Mouse (Mus musculus): Measurements from ENCODE around the gene Pdss2. TPM values are rescaled to one million over a fixed set of nuclear protein-coding genes. Genes with fewer than 3 reads are reported as not detected.
"Not testable (repeated sequence)": the region's sequence is repeated elsewhere in the genome, so short reads cannot be mapped to it uniquely, and the experiment has no call there.

Gene Pdss2
- total RNA-seq, 4 experiments from 2014 or later: 18.5 to 23.3 (median 20.1) TPM

DNA sequence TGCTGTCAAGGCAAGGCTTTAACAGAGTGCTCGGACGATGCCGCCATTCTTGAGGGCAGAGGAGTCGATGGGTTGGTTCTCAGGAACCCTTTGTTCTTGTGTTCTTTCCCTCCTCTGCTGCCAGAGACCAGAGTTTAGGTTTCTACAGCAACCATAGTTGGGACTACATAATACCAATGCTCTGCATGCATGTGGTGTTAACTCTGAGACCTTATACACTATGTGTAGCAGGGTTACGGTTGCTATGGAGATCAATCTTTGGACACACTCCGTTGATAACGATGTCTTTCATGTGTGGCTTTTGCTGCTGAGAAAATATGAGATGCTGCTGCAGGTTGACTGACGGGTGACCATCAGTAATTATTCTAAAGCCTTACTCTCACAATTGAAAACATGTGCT is 20.9 kb downstream of the Pdss2 start:
- no peak for DNase-seq (ENCODE audit: low spot score in 2 of 2)

GRCm38 (mm10) chr10:43244262-43244806 is 23.0 kb downstream of the Pdss2 start:
- no peak for DNase-seq (ENCODE audit: low spot score in 2 of 2)

- no peak for DNase-seq (ENCODE audit: low spot score in 2 of 2)
Measured at GRCm38 (mm10) chr10:43245461-43246200, 24.3 kb downstream of the Pdss2 start.

DNA sequence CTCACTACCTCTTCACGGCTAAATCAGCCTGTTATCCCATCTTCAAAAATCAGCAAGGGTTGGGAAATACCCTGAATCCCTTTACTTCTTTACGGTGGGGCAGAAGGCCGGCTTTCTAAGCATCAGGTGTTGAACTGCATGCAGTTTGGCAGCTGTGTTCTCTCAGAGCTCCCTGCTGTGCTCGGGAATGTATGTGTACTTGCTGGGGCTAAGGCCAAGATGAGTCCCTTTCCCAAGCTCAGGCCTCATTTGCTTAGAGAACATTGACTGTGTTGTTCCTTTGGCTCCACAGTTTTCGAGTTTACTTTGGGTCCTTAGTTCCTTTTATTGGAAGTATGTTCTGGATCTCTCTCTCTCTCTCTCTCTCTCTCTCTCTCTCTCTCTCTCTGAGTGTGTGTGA is 26.7 kb downstream of the Pdss2 start:
- no peak for DNase-seq (ENCODE audit: low spot score in 2 of 2)

GRCm38 (mm10) chr10:43252324-43252723 is 31.0 kb downstream of the Pdss2 start:
- DNase-seq (ENCODE audit: low spot score in 2 of 2): no peak

DNA sequence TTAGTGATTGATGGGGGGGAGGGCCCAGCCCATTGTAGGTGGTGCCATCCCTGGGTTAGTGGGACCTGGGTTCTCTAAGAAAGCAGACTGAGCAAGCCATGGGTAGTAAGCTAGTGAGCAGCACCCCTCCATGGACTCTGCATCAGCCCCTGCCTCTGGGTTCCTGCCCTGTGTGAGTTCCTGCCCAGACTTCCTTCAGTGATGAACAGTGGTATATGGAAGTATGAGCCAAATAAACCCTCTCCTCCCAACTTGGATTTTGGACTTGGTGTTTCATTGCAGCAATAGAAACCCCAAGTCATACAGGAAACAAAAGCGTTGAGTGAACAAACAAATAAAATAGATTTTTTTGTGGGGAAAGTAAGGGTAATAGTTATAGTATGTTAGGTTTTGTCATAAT is 35.7 kb downstream of the Pdss2 start:
- DNase-seq (ENCODE audit: low spot score in 2 of 2): not testable (repeated sequence)

GRCm38 (mm10) chr10:43257500-43257899 is 36.2 kb downstream of the Pdss2 start:
- DNase-seq (ENCODE audit: low spot score in 2 of 2): not testable (repeated sequence)

DNA sequence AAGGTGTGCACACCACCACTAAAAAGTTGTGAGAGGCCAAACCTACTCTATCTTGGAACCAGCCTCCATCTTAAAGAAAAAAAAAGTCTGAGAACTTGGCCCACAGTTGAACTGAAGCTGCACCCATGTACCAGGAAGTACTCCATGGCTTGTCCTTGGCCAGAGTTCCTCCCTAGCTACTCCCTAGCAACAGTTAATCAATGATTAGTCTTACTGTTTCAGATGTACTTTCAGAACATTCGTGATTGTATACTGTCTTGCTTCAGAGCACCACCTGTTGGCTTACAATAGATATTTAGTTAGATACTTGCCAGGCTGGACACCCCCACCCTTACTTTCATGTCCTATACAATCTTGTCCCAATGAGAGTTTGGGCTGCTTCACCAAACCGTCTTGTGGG is 50.0 kb downstream of the Pdss2 start:
- no peak for DNase-seq (ENCODE audit: low spot score in 2 of 2)

GRCm38 (mm10) chr10:43272381-43272780 is 51.1 kb downstream of the Pdss2 start:
- no peak for DNase-seq (ENCODE audit: low spot score in 2 of 2)

DNA sequence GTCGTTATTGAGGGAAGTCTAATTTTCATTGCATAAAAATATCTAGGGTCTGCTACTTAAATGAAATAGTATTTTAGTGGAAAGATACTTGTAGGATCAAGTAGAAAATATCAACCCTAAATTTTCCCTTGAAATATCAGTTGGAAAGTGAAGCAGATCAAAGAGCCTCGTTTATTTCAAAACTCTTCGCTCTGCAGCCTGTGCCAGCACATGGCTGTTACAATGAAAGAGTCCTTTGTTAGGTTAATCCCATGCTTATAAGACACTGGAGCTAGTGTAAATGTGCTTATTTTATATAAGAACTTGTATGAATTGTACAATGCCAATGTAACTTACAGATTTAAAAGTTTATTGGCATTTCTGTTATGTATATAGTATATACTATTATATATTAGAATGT is 51.8 kb downstream of the Pdss2 start:
- no peak for DNase-seq (ENCODE audit: low spot score in 2 of 2)

- DNase-seq (ENCODE audit: low spot score in 2 of 2): no peak
Measured at GRCm38 (mm10) chr10:43275446-43275845, 54.2 kb downstream of the Pdss2 start.

GRCm38 (mm10) chr10:43276116-43276659 is 54.9 kb downstream of the Pdss2 start:
- DNase-seq (ENCODE audit: low spot score in 2 of 2): no peak

GRCm38 (mm10) chr10:43277266-43278145 is 56.2 kb downstream of the Pdss2 start:
- DNase-seq (ENCODE audit: low spot score in 2 of 2): no peak

DNA sequence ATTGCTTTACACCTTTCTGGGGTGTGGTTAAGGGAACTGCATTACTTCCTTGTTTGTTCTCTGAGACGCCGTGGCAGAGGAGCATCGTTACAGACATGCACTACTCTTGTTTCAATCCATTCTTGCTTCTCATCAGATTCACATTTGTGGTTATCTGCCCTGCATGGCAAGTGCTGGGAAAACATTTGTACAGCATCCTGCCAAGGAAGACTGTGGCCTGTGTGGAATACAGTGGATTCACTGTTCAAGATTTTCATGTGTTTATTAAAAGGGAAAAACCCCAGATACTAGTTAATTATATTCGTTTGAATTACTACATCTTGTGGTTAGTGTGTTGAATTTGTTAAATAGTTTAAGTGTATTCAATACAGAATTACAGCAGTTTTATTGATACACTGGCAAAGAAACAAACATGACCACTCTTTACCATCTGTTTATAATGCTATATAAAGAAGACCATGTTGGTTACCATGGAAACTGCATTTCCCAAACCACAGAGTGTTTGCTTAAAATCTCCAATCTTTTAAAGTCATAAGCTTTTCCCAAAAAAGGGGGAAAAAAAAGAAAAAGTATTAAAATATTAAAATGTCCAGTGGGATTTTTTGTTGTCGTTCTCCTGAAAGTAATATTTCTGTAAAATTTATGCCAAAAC is 58.5 kb downstream of the Pdss2 start:
- no peak for DNase-seq (ENCODE audit: low spot score in 2 of 2)

DNA sequence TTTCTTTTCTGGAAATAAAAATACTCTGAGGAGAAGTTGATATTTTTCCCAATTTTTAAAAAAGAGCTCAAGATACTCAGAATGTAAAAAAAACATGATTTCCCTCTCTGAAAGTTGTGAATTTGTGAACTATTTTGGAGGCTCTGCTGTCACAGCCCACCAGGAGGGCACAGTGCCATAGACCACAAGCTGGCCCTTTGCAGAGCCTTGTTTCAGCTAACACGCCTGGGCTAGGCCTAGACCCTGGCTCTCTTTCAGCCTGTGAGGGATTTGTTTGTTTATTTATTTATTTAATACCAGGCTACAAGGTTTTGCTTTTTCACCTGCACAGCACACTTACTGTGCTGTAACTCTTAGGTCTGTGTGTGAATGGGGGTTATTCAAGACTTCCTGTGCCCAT is 64.3 kb downstream of the Pdss2 start:
- no peak for DNase-seq (ENCODE audit: low spot score in 2 of 2)

DNA sequence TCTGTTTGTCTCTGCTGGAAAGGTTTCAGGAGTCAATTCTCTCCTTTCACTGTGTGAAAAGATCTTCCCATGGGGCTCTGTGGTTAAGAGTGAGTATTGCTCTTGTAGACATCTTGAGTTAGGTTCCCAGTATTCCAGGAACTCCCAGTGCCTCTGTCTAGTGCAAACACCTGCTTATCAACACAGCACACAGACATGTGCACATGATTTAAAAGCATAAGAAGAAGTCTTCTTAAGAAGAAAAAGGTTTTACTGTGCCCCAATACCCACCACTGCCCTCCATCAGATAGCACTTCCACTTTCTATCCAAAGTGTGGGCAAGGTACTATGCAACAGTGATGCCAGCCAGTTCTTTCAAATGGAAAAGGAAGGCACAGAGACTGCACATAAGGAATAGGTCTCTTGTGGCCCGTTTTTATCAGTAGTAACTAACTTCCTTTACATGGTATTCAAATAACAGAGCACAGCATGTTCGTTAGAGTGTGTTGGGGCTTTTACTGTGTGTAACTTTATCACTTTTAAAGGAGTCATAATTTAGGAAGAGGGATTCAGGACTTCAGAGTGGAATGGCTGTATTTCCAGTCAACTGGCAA is 69.4 kb downstream of the Pdss2 start:
- no peak for DNase-seq (ENCODE audit: low spot score in 2 of 2)

DNA sequence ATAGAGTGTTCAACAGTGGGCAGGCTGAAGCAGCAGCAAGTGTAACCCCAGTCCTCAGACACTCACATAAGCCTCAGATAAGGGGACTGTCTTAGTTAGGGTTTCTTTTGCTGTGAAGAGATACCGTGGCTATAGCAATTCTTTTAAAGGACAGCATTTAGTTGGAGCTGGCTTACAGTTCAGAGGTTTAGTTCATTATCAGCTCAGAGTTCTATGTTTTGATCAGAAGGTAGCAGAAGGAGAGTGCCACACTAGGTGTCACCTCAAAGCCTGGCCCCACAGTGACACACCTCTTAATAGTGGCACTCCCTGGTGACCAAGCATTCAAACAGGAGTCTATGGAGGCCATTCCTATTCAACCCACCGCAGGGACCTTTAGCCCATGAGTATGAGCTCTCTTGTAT is 70.0 kb downstream of the Pdss2 start:
- no peak for DNase-seq (ENCODE audit: low spot score in 2 of 2)

DNA sequence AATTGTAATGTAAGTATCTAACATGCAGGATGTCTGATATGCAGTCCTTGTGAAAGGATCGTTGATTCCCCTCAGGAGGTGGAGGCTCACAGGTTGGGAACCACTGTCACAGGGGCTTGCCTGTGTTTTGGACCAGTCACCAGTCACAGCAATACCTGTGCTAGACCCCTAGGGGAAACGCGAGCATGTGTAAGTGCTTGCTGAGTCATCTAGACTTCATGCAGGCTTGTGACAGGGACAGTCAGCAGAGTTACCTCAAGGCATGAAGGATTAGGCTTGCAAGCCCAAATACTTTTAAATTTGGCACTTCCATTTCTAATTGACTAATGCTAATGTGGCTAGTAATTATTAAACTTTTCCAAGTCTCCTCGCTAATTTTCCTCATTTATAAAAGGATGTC is 71.2 kb downstream of the Pdss2 start:
- no peak for DNase-seq (ENCODE audit: low spot score in 2 of 2)

GRCm38 (mm10) chr10:43294331-43294730 is 73.0 kb downstream of the Pdss2 start:
- DNase-seq (ENCODE audit: low spot score in 2 of 2): no peak

GRCm38 (mm10) chr10:43308105-43308810 is 87.0 kb downstream of the Pdss2 start:
- DNase-seq (ENCODE audit: low spot score in 2 of 2): no peak

All from gastrocnemius, adult 8-10 months (tissue).